9 mouse cellular contexts compared by ENCODE assay signal in genomic region chr11:70518923-70519322, GRCm38 (mm10). TPM values are rescaled to one million over a fixed set of nuclear protein-coding genes. Genes with fewer than 3 reads are reported as not detected.
DNase-seq lines count a peak whose midpoint lies in the region; ATAC-seq and TF ChIP-seq lines count a peak whose summit lies in the region.
"Had no signal": no experiment of that assay in that cellular context is flagged by ENCODE, and none has a peak within 500 bp of the region (broad histone marks: within the 10 kb centered on the region; RNA-seq: fewer than 3 reads in every experiment).

Gene Gltpd2, plus strand, starts transcription at chr11:70519196.

- peak within 1 kb of the TSS; percentile 84 for H3K4me3 ChIP-seq in liver, adult 2 months (ENCODE audit: insufficient read depth, low read depth, low read length)
- H3K4me3 ChIP-seq in forebrain, embryonic 13.5 days, result peak within 1 kb of the TSS; percentile 19
- peak within 1 kb of the TSS; percentile 31 for H3K4me3 ChIP-seq in limb, embryonic 12.5 days (replicated peaks)
- peak within 1 kb of the TSS; percentile 25 for H3K4me3 ChIP-seq in olfactory bulb, adult 2 months (ENCODE audit: insufficient read depth, low read depth, low read length)

- peak within 1 kb of the TSS; percentile 99 for H3K27ac ChIP-seq in liver, adult 2 months (replicated peaks; ENCODE audit: insufficient read depth, low read depth, low read length)
- H3K27ac ChIP-seq in forebrain, embryonic 13.5 days, result no peak within 1 kb of the TSS
- H3K27ac ChIP-seq in limb, embryonic 12.5 days, result 0 out of 2 replicates have a peak within 1 kb of the TSS, but pooled peaks have one; percentile 70
- no peak within 1 kb of the TSS for H3K27ac ChIP-seq in olfactory bulb, adult 2 months (ENCODE audit: insufficient read depth, low read depth, low read length)

- DNase-seq in liver, adult 2 months (ENCODE audit: extremely low read depth, low read depth, low spot score), result peak; percentile 92
- DNase-seq in liver, result no peak
- DNase-seq in adrenal gland, postnatal 14 days, result no peak
- DNase-seq in embryo, embryonic 10.5 days (ENCODE audit: low spot score), result no peak
- DNase-seq in thymus, postnatal 4 days, result no peak
- DNase-seq: cerebellum, postnatal 36 days had no signal

- H3K9ac ChIP-seq in liver, adult 2 months (ENCODE audit: low read depth, low read length), result peak within 1 kb of the TSS; percentile 97
- peak within 1 kb of the TSS; percentile 55 for H3K9ac ChIP-seq in forebrain, embryonic 13.5 days
- H3K9ac ChIP-seq in limb, embryonic 12.5 days (replicated peaks), result peak within 1 kb of the TSS; percentile 63

- 25% methylated on average over 10 of the region's 10 CpGs for WGBS in liver, adult 2 months
- 81% methylated on average over 10 of the region's 10 CpGs for WGBS in forebrain, embryonic 13.5 days
- WGBS in limb, embryonic 12.5 days, result 88% methylated on average over 10 of the region's 10 CpGs
- 86% methylated on average over 10 of the region's 10 CpGs for WGBS in olfactory bulb, adult 2 months

- peaks cover 13% of the 10 kb centered on the region for H3K4me1 ChIP-seq in liver, adult 2 months (ENCODE audit: control insufficient read depth, insufficient read depth, low read length)
- H3K4me1 ChIP-seq in forebrain, embryonic 13.5 days, result peaks cover 8% of the 10 kb centered on the region; the same call in 1 of the 2 replicates
- H3K4me1 ChIP-seq in limb, embryonic 12.5 days (replicated peaks), result peaks cover 10% of the 10 kb centered on the region; the same call in 1 of the 2 replicates
- peaks cover 6% of the 10 kb centered on the region for H3K4me1 ChIP-seq in olfactory bulb, adult 2 months (ENCODE audit: control insufficient read depth, insufficient read depth, low read length)

- no peak for ATAC-seq in forebrain, embryonic 13.5 days
- no peak for ATAC-seq in limb, embryonic 12.5 days (ENCODE audit: insufficient number of reproducible peaks, insufficient read depth, low FRiP score, low TSS enrichment, low read depth)

- no peaks in the 10 kb centered on the region for H3K9me3 ChIP-seq in forebrain, embryonic 13.5 days (replicated peaks)
- H3K9me3 ChIP-seq in limb, embryonic 12.5 days, result no peaks in the 10 kb centered on the region

- TF ChIP-seq POLR2A in liver, adult 2 months (IDR thresholded peaks at IDR 0.05; ENCODE audit: extremely low read depth, insufficient read depth, low read length), result peak; percentile 80
- no peak for TF ChIP-seq POLR2A in olfactory bulb, adult 2 months (IDR thresholded peaks at IDR 0.05; ENCODE audit: insufficient read depth, low read depth, low read length)

- H3K4me2 ChIP-seq in forebrain, embryonic 13.5 days, result peak within 1 kb of the TSS; percentile 52
- peak within 1 kb of the TSS; percentile 57 for H3K4me2 ChIP-seq in limb, embryonic 12.5 days

- TF ChIP-seq CTCF in liver, adult 2 months (IDR thresholded peaks at IDR 0.05; ENCODE audit: low read depth, low read length), result no peak
- no peak for TF ChIP-seq CTCF in olfactory bulb, adult 2 months (IDR thresholded peaks at IDR 0.05; ENCODE audit: insufficient read depth, low read depth, low read length)

- H3K36me3 ChIP-seq in liver, adult 2 months (ENCODE audit: control insufficient read depth, insufficient read depth, low read length), result no peaks in the 10 kb centered on the region; the same call in 1 of the 2 replicates
- H3K36me3 ChIP-seq in forebrain, embryonic 13.5 days (ENCODE audit: poor library complexity, severe bottlenecking), result no peaks in the 10 kb centered on the region
- H3K36me3 ChIP-seq in limb, embryonic 12.5 days, result no peaks in the 10 kb centered on the region

- H3K79me2 ChIP-seq in liver, adult 2 months (ENCODE audit: control insufficient read depth, insufficient read depth, low read length), result peaks cover 5% of the 10 kb centered on the region; the same call in 1 of the 2 replicates

- no peaks in the 10 kb centered on the region for H3K27me3 ChIP-seq in liver, adult 2 months (ENCODE audit: control insufficient read depth, insufficient read depth, low read length)
- peaks cover 15% of the 10 kb centered on the region; the same call in 1 of the 2 replicates for H3K27me3 ChIP-seq in forebrain, embryonic 13.5 days
- H3K27me3 ChIP-seq in limb, embryonic 12.5 days, result peaks cover 11% of the 10 kb centered on the region

RNA-seq across cellular contexts. Expression of gene Gltpd2, which starts in this region (rescaled TPM):
- total RNA-seq in liver, adult 2 months (2014; rRNA removed), result 74.9 and 91.6 TPM in 2 replicates
- 276 and 320 TPM in 2 replicates for polyA plus RNA-seq in liver, adult 2 months (2012; rRNA removed)
- polyA plus RNA-seq in forebrain, embryonic 13.5 days (2015; fragmentation: Nextera tagmentation; extraction: Ambion mirVana), result not detected in 2 replicates
- 0.37 and 0.68 TPM in 2 replicates for polyA plus RNA-seq in limb, embryonic 12.5 days (2016; fragmentation: Nextera tagmentation; extraction: Ambion mirVana)
- polyA plus RNA-seq in olfactory bulb, adult 2 months (2012; ENCODE audit: insufficient read depth, insufficient read length, low replicate concordance, missing spikeins), result not detected in 2 replicates
- 0.45 and 7.9 TPM in 2 replicates for total RNA-seq in adrenal gland, postnatal 14 days (2021)

Comparison
In these comparisons a context has a peak if more than half of its experiments do, and no peak if none do; other contexts are left out.
1. RNA of gene Gltpd2 (polyA plus RNA-seq): 276 to 320 TPM in liver, adult 2 months; 0.37 to 0.68 TPM in limb, embryonic 12.5 days, not detected in forebrain, embryonic 13.5 days and not detected in olfactory bulb, adult 2 months; every median in the first group is over 100 times any median in the second.
2. H3K27ac ChIP-seq: peak in liver, adult 2 months (single experiment) and limb, embryonic 12.5 days (single experiment); none in forebrain, embryonic 13.5 days (single experiment) and olfactory bulb, adult 2 months (single experiment).
3. H3K4me3 ChIP-seq: peak in every context shown above with its lines; median percentile 84 in liver, adult 2 months; 31 in limb, embryonic 12.5 days; 25 in olfactory bulb, adult 2 months; 19 in forebrain, embryonic 13.5 days.
4. Peak in every context shown above with its lines, with median percentiles within 50 percentile points of each other: H3K9ac ChIP-seq.